Mouse (Mus musculus): ENCODE data around the gene Psg19.

DNA sequence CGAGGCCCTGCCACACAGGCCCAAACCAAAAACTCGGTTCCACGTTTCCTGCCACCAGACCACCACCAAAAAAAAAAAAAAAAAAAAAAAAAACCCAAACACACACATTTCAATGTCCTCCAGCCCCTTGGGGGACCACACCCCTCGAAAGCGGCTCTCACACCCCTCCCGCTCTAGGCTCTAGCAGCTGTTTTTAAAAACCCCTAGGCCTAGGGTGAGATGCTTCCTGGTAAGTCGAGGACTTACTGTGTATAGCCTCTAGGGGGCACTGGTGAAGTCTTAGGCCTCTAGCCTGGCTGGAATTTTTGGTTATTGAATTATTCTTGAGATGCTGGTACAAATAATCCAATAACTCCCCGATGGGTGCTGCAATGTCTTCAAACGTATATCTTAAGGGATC is 30.3 kb upstream of the Psg19 start:
- TF ChIP-seq POLR2A (IDR thresholded peaks at IDR 0.05; ENCODE audit: low read depth, low read length): no peak
- TF ChIP-seq CTCF (IDR thresholded peaks at IDR 0.05; ENCODE audit: extremely low read depth, insufficient read depth, insufficient read length, insufficient replicate concordance): no peak

Measured in spleen, adult 2 months (tissue).